Comparison of ENCODE assay signal across 9 mouse cellular contexts in the genomic region with DNA sequence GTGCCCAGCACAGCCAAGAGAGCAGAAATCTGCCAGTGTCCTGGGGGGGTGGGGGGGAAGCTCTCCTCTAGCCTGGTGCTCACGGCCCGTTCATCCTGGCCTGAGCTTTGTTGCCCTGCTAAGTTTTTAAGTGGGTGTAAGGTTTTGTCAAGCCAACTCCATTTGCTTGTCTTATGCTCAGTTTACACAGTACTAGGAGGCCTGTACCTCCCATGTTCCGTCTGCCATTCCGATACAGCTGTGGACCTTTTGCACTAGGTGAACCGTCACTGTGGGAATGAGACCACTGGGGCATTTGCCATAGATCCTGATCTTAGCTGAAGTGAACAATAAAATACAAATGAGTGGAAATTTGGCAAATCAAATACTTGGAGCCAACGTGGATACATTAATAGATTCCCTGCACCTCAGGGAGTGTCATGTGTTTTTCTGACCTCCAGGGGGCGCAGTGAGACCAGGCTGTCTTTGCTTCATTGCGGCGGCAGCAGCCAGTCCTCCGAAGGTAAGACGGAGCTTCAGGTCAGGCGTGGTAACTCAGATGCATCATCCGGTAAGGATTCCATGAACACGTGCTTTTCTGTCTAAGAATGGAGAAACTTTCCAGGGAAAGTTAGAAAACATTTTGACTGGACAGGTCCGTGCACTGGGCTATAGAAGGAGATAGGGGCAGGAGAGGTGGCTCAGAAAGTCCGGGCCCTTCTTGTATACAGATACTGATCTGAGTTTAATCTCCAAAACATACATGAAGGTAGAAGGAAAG. TPM values are rescaled to one million over a fixed set of nuclear protein-coding genes. Genes with fewer than 3 reads are reported as not detected.
A peak's percentile ranks its signal among the peaks of the same experiment; 100 is the strongest.
DNase-seq lines count a peak whose midpoint lies in the region; ATAC-seq and TF ChIP-seq lines count a peak whose summit lies in the region.
"Had no signal": no experiment of that assay in that cellular context is flagged by ENCODE, and none has a peak within 500 bp of the region (broad histone marks: within the 10 kb centered on the region; RNA-seq: fewer than 3 reads in every experiment).

No protein-coding gene starts in this region.

- no peak for TF ChIP-seq EP300 in heart, postnatal 0 days (IDR thresholded peaks at IDR 0.05; ENCODE audit: low read depth)

- H3K27ac ChIP-seq in heart, postnatal 0 days (ENCODE audit: low read depth): no peak overlapping the region

- H3K4me1 ChIP-seq in heart, postnatal 0 days (ENCODE audit: control insufficient read depth, insufficient read depth): no peaks in the 10 kb centered on the region

- 45% methylated on average over 16 of the region's 16 CpGs for WGBS in heart, postnatal 0 days

- no peaks in the 10 kb centered on the region for H3K9me3 ChIP-seq in heart, postnatal 0 days (replicated peaks; ENCODE audit: control insufficient read depth, low read length)

- no peaks in the 10 kb centered on the region for H3K36me3 ChIP-seq in heart, postnatal 0 days (replicated peaks; ENCODE audit: control insufficient read depth, insufficient read depth, low read length)

- H3K27me3 ChIP-seq in heart, postnatal 0 days (ENCODE audit: control insufficient read depth, insufficient read depth, low read length): no peaks in the 10 kb centered on the region

- H3K9ac ChIP-seq in heart, postnatal 0 days (replicated peaks; ENCODE audit: low read depth, low read length): no peak overlapping the region

- peak; percentile 62 for ATAC-seq in heart, postnatal 0 days (ENCODE audit: insufficient read depth, low read depth)
- peak; percentile 64; the same call in 1 of the 2 replicates for ATAC-seq in neutrophil, adult 5-6 weeks (ENCODE audit: extremely low read depth, insufficient number of reproducible peaks, low FRiP score, poor library complexity, severe bottlenecking)

- H3K4me2 ChIP-seq in heart, postnatal 0 days (ENCODE audit: low read depth, low read length): no peak overlapping the region

- H3K4me3 ChIP-seq in heart, postnatal 0 days (ENCODE audit: low read depth, low read length): no peak overlapping the region

- DNase-seq in CD4-positive, CD25-positive, alpha-beta regulatory T cell, adult 2 months (ENCODE audit: low read depth, low spot score): peak; percentile 71
- DNase-seq in adrenal gland, postnatal 25 days: peak; percentile 76
- peak; percentile 23 for DNase-seq in embryo, embryonic 11.5 days (ENCODE audit: low read depth, low spot score)
- peak; percentile 48 for DNase-seq in heart, postnatal 0 days (ENCODE audit: low spot score)
- DNase-seq in kidney, postnatal 25 days: peak; percentile 75 to 79
- peak; percentile 26 to 54 for DNase-seq in lung, adult 18-20 months
- peak; percentile 32 to 44 for DNase-seq in thymus, postnatal 36 days

- TF ChIP-seq CTCF in heart, postnatal 0 days (IDR thresholded peaks at IDR 0.05; ENCODE audit: low read depth): peak; percentile 89

RNA-seq across cellular contexts. Expression of gene Smco2, which starts 25.0 kb away (rescaled TPM):
- total RNA-seq in adrenal gland, postnatal 25 days (2021): not detected in 2 replicates
- total RNA-seq in heart, postnatal 0 days (2014; rRNA removed; ENCODE audit: low replicate concordance): not detected in 2 replicates
- polyA plus RNA-seq in heart, postnatal 0 days (2015; fragmentation: Nextera tagmentation; extraction: Ambion mirVana): 0.29 and 0.43 TPM in 2 replicates
- not detected in 2 replicates for total RNA-seq in neutrophil, adult 5-6 weeks (2017)
- polyA plus RNA-seq: stomach, embryonic 14.5 days had no signal

RNA-seq across cellular contexts. Expression of gene Arntl2, which starts 29.1 kb away (rescaled TPM):
- 3.5 and 5.9 TPM in 2 replicates for total RNA-seq in adrenal gland, postnatal 25 days (2021)
- 3.2 TPM in 1 of 2 replicates, not detected in the other for total RNA-seq in heart, postnatal 0 days (2014; rRNA removed; ENCODE audit: low replicate concordance)
- polyA plus RNA-seq in heart, postnatal 0 days (2015; fragmentation: Nextera tagmentation; extraction: Ambion mirVana): 1.8 and 3.1 TPM in 2 replicates
- 0.93 TPM in 1 of 2 replicates, not detected in the other for total RNA-seq in neutrophil, adult 5-6 weeks (2017)

Comparison
In these comparisons a context has a peak if more than half of its experiments do, and no peak if none do; other contexts are left out.
1. DNase-seq: peak in every context shown above with its lines; median percentile 77 in kidney, postnatal 25 days; 76 in adrenal gland, postnatal 25 days; 71 in CD4-positive, CD25-positive, alpha-beta regulatory T cell, adult 2 months; 48 in heart, postnatal 0 days; 40 in lung, adult 18-20 months; 38 in thymus, postnatal 36 days; 23 in embryo, embryonic 11.5 days.